Mouse (Mus musculus): ENCODE data around the gene Lipe.

Gene Lipe

GRCm38 (mm10) chr7:25385850-25386555 lies 12.5 kb downstream of the Lipe start:
- peak; percentile 88 for DNase-seq (ENCODE audit: low read depth, low spot score)

- no peak for DNase-seq (ENCODE audit: low read depth, low spot score)
These were observed 13.3 kb downstream of the Lipe start for GRCm38 (mm10) chr7:25385259-25385658.

- no peak for DNase-seq (ENCODE audit: low read depth, low spot score)
These were observed 13.7 kb downstream of the Lipe start for GRCm38 (mm10) chr7:25384818-25385217.

- no peak for DNase-seq (ENCODE audit: low read depth, low spot score)
These were observed 14.2 kb downstream of the Lipe start for GRCm38 (mm10) chr7:25384318-25384717.

GRCm38 (mm10) chr7:25383891-25384290 lies 14.6 kb downstream of the Lipe start:
- no peak for DNase-seq (ENCODE audit: low read depth, low spot score)

GRCm38 (mm10) chr7:25383385-25383784 lies 15.1 kb downstream of the Lipe start:
- no peak for DNase-seq (ENCODE audit: low read depth, low spot score)

- DNase-seq (ENCODE audit: low read depth, low spot score) = no peak
These were observed 16.0 kb downstream of the Lipe start for GRCm38 (mm10) chr7:25382541-25382940.

- DNase-seq (ENCODE audit: low read depth, low spot score) = no peak
These were observed 17.2 kb downstream of the Lipe start for GRCm38 (mm10) chr7:25381284-25381680.

- DNase-seq (ENCODE audit: low read depth, low spot score) = no peak
These were observed 17.9 kb downstream of the Lipe start for GRCm38 (mm10) chr7:25380392-25381283.

GRCm38 (mm10) chr7:25379551-25380351 lies 18.8 kb downstream of the Lipe start:
- DNase-seq (ENCODE audit: low read depth, low spot score) = peak; percentile 61

GRCm38 (mm10) chr7:25378181-25379100 lies 20.1 kb downstream of the Lipe start:
- no peak for DNase-seq (ENCODE audit: low read depth, low spot score)

GRCm38 (mm10) chr7:25377100-25377700 lies 21.3 kb downstream of the Lipe start:
- DNase-seq (ENCODE audit: low read depth, low spot score) = peak; percentile 78

- peak; percentile 94 for DNase-seq (ENCODE audit: low read depth, low spot score)
These were observed 22.0 kb downstream of the Lipe start for GRCm38 (mm10) chr7:25376556-25376955.

GRCm38 (mm10) chr7:25372441-25372840 lies 26.1 kb downstream of the Lipe start:
- DNase-seq (ENCODE audit: low read depth, low spot score) = no peak

- DNase-seq (ENCODE audit: low read depth, low spot score) = no peak
These were observed 29.3 kb downstream of the Lipe start, which contains the start of gene Cnfn for GRCm38 (mm10) chr7:25369058-25369749. TSS of gene Cnfn (minus strand) at chr7:25369724.

GRCm38 (mm10) chr7:25368333-25368732 lies 30.2 kb downstream of the Lipe start:
- DNase-seq (ENCODE audit: low read depth, low spot score) = no peak

- no peak for DNase-seq (ENCODE audit: low read depth, low spot score)
These were observed 30.7 kb downstream of the Lipe start for GRCm38 (mm10) chr7:25367632-25368293.

- no peak for DNase-seq (ENCODE audit: low read depth, low spot score)
These were observed 32.4 kb downstream of the Lipe start for GRCm38 (mm10) chr7:25365937-25366625.

- DNase-seq (ENCODE audit: low read depth, low spot score) = no peak
These were observed 34.9 kb downstream of the Lipe start for GRCm38 (mm10) chr7:25363632-25364031.

Data from 3T3-L1 (cell line).